In the genomic region with DNA sequence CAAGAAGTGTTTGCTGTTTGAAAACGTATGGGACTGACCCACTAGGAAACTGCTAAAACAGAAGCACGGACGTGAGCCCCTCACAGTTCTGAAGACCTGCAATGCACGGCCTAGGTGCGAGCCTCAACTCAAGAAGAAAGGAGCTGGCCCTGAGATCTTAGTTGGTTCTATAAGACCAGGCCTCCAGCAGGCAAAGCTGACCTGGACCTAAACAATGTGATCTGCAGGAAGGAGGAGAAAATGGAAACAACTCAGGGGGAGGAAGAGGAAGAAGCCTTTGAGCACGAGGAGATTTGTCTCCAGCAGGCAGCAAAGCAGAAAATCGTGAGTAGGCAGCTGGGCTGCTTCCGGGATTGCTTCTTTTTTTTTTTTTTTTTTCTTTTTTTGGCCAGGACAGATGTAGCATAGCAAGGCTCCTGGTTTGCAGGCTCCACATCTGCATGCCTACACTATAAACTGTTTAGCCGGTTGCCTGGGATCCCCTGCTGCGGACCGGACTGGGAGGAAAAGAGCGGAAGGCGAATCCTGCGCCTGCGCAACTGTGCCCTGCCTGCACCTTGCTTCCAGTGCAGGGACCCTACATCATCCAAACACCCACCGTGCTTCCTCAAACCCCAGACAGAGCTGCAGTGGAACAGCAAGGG, we compare ENCODE assay signal across 8 mouse cellular contexts. TPM values are rescaled to one million over a fixed set of nuclear protein-coding genes. Genes with fewer than 3 reads are reported as not detected.
A peak's percentile ranks its signal among the peaks of the same experiment; 100 is the strongest.
DNase-seq lines count a peak whose midpoint lies in the region; ATAC-seq and TF ChIP-seq lines count a peak whose summit lies in the region.

No protein-coding gene starts in this region.

- no peak overlapping the region; the same call in 1 of the 2 replicates for H3K4me2 ChIP-seq in hindbrain, embryonic 15.5 days
- H3K4me2 ChIP-seq in neural tube, embryonic 15.5 days = no peak overlapping the region

- peak; percentile 13 to 14 for DNase-seq in left cerebral cortex, adult 18-20 months (ENCODE audit: low spot score in 2 of 2)
- DNase-seq in left cerebral cortex, adult 9 months (ENCODE audit: low spot score in 2 of 2) = no peak
- DNase-seq in brain, embryonic 14.5 days (ENCODE audit: low read depth) = peak; percentile 27
- no peak for DNase-seq in layer of hippocampus, postnatal 14 days (ENCODE audit: low spot score in 2 of 2)
- DNase-seq in adrenal gland, postnatal 14 days = no peak

- H3K36me3 ChIP-seq in hindbrain, embryonic 15.5 days = no peaks in the 10 kb centered on the region
- no peaks in the 10 kb centered on the region for H3K36me3 ChIP-seq in neural tube, embryonic 15.5 days

- ATAC-seq in hindbrain, embryonic 15.5 days (ENCODE audit: low FRiP score, low read depth) = no peak
- ATAC-seq in neural tube, embryonic 15.5 days (ENCODE audit: low FRiP score) = no peak
- ATAC-seq in megakaryocyte-erythroid progenitor cell, adult 5-6 weeks (replicated peaks; ENCODE audit: low FRiP score, low TSS enrichment, poor library complexity, severe bottlenecking) = no peak

- H3K9ac ChIP-seq in hindbrain, embryonic 15.5 days = no peak overlapping the region
- no peak overlapping the region for H3K9ac ChIP-seq in neural tube, embryonic 15.5 days (replicated peaks)

- whole genome bisulfite sequencing in hindbrain, embryonic 15.5 days = 64% methylated on average over 16 of the region's 16 CpGs
- WGBS in neural tube, embryonic 15.5 days = 71% methylated on average over 16 of the region's 16 CpGs

- no peaks in the 10 kb centered on the region for H3K4me1 ChIP-seq in hindbrain, embryonic 15.5 days (replicated peaks)
- no peaks in the 10 kb centered on the region for H3K4me1 ChIP-seq in neural tube, embryonic 15.5 days

- H3K4me3 ChIP-seq in hindbrain, embryonic 15.5 days = no peak overlapping the region
- H3K4me3 ChIP-seq in neural tube, embryonic 15.5 days (replicated peaks) = no peak overlapping the region

- no peaks in the 10 kb centered on the region for H3K27me3 ChIP-seq in hindbrain, embryonic 15.5 days
- H3K27me3 ChIP-seq in neural tube, embryonic 15.5 days (replicated peaks) = no peaks in the 10 kb centered on the region

- no peak for TF ChIP-seq POLR2A in brain, embryonic 14.5 days (IDR thresholded peaks at IDR 0.05; ENCODE audit: borderline replicate concordance, extremely low read depth, insufficient read depth, insufficient read length, poor library complexity, severe bottlenecking)

- H3K27ac ChIP-seq in hindbrain, embryonic 15.5 days (replicated peaks) = 0 out of 2 replicates have a peak overlapping the region, but pooled peaks have one; percentile 2
- H3K27ac ChIP-seq in neural tube, embryonic 15.5 days (replicated peaks) = peak overlapping the region; percentile 48; the same call in 1 of the 2 replicates

- no peak for TF ChIP-seq CTCF in brain, embryonic 14.5 days (IDR thresholded peaks at IDR 0.05; ENCODE audit: borderline replicate concordance, extremely low read depth, insufficient read depth, insufficient read length)

- H3K9me3 ChIP-seq in hindbrain, embryonic 15.5 days = no peaks in the 10 kb centered on the region
- no peaks in the 10 kb centered on the region for H3K9me3 ChIP-seq in neural tube, embryonic 15.5 days (replicated peaks)

RNA-seq across cellular contexts. Expression of gene Rgs10, which starts 39.3 kb away (rescaled TPM):
- total RNA-seq in left cerebral cortex, adult 18-20 months (2021) = 10 to 100 TPM; 49.5 to 52.5 TPM
- 22.8 and 29.1 TPM in 2 replicates for polyA plus RNA-seq in brain, embryonic 14.5 days (2012; rRNA removed)
- polyA plus RNA-seq in hindbrain, embryonic 15.5 days (2015; fragmentation: Nextera tagmentation; extraction: Ambion mirVana) = 58.9 and 59.3 TPM in 2 replicates
- 52.9 and 60.1 TPM in 2 replicates for polyA plus RNA-seq in neural tube, embryonic 15.5 days (2015; fragmentation: Nextera tagmentation; extraction: Ambion mirVana)
- total RNA-seq in layer of hippocampus, postnatal 14 days (2021) = 10 to 100 TPM; 46.5 to 55.4 TPM
- 14.4 and 22.4 TPM in 2 replicates for total RNA-seq in adrenal gland, postnatal 14 days (2021)
- total RNA-seq in megakaryocyte-erythroid progenitor cell, adult 5-6 weeks (2014; fragmentation: Nextera tagmentation) = 152 and 177 TPM in 2 replicates
- total RNA-seq in megakaryocyte-erythroid progenitor cell, adult 5-6 weeks (2017) = 119 and 210 TPM in 2 replicates

Comparison
In these comparisons a context has a peak if more than half of its experiments do, and no peak if none do; other contexts are left out.
1. DNase-seq: peak in left cerebral cortex, adult 18-20 months (2 of 2) and brain, embryonic 14.5 days (single experiment); none in left cerebral cortex, adult 9 months (0 of 2), layer of hippocampus, postnatal 14 days (0 of 2) and adrenal gland, postnatal 14 days (single experiment).